Mouse (Mus musculus): Measurements from ENCODE around the gene Tfip11. TPM values are rescaled to one million over a fixed set of nuclear protein-coding genes. Genes with fewer than 3 reads are reported as not detected.
"Not testable (repeated sequence)": the region's sequence is repeated elsewhere in the genome, so short reads cannot be mapped to it uniquely, and the experiment has no call there.

Tfip11 gene
- polyA plus RNA-seq, 1 experiment = not detected

DNA sequence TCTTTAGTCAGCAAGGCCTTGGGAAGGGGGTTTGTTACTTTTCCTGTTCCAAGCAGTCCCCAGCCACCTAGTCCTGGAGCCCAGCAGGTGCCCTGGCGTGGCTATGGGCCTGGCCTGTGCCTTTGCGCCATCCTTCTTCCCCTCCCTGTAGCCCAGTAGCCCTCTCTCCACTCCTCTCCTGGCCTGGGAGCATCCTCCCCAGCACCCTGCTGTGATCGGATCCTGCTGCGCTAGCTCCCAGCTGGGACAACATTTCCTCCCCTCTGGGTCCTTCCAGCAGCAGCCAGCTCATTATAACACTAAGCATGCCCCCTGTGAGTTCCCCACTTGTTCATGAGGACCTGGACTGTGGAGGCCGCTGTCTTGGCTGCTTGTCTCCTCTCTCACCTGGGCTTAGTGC lies 20.3 kb upstream of the Tfip11 start:
- no peak overlapping the region for H3K4me3 ChIP-seq (ENCODE audit: insufficient read depth, low read depth, low read length)
- WGBS = 59% methylated on average over 5 of the region's 5 CpGs
- TF ChIP-seq CTCF (IDR thresholded peaks at IDR 0.05; ENCODE audit: insufficient read depth, low read depth, low read length) = no peak
- no peak for TF ChIP-seq POLR2A (IDR thresholded peaks at IDR 0.05; ENCODE audit: insufficient read depth, low read depth, low read length)
- peaks cover 6% of the 10 kb centered on the region; the same call in 1 of the 2 replicates for H3K4me1 ChIP-seq (ENCODE audit: control insufficient read depth, insufficient read depth, low read length)
- H3K27ac ChIP-seq (ENCODE audit: insufficient read depth, low read depth, low read length) = no peak overlapping the region

DNA sequence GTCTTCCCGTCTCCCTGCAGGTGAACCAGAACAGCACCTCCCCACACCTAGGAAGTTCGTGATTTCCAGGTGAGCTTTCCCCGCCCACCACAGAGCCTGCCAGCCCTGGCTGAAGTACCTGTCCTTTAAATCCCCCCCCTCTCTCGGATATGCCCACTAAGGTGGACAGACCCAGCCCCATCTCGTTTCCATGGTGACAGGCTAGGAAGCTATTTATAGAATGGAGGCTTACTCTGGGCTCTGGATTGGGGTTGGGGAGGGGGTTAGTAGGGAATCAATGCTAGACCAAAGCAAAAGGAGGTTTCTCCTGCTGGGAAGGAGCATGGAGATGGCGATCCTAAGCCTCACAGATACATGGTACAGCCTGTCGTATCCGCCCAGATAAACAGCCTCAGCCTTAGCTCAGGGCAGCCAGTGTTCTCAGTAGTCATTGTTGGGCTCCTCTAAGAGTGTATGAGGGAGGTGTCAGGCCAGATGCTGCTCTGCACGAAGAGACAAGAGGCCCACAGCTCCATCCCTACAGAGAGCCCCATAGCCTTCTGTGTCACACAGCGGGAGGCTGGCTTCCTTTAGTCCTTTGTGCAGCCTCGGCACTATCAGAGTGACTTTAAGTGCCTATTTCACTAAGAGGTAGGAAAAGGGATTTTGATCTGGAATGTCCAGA lies 12.8 kb upstream of the Tfip11 start:
- H3K4me1 ChIP-seq (ENCODE audit: control insufficient read depth, insufficient read depth, low read length) = 0 out of 2 replicates have a peak, but pooled peaks cover 4% of the 10 kb centered on the region
- no peak for TF ChIP-seq POLR2A (IDR thresholded peaks at IDR 0.05; ENCODE audit: insufficient read depth, low read depth, low read length)
- no peak for TF ChIP-seq CTCF (IDR thresholded peaks at IDR 0.05; ENCODE audit: insufficient read depth, low read depth, low read length)
- WGBS = 64% methylated on average over 11 of the region's 11 CpGs
- H3K4me3 ChIP-seq (ENCODE audit: insufficient read depth, low read depth, low read length) = no peak overlapping the region
- no peak overlapping the region for H3K27ac ChIP-seq (ENCODE audit: insufficient read depth, low read depth, low read length)

- Histone ChIP-seq H3K4me3 (ENCODE audit: insufficient read depth, low read depth, low read length) (no peak overlapping the region), H3K27ac (ENCODE audit: insufficient read depth, low read depth, low read length) (no peak overlapping the region), H3K4me1 (ENCODE audit: control insufficient read depth, insufficient read depth, low read length) (peaks cover 21% of the 10 kb centered on the region)
- WGBS = 76% methylated on average over 5 of the region's 5 CpGs
- TF ChIP-seq POLR2A (IDR thresholded peaks at IDR 0.05; ENCODE audit: insufficient read depth, low read depth, low read length) (no peak), CTCF (IDR thresholded peaks at IDR 0.05; ENCODE audit: insufficient read depth, low read depth, low read length) (no peak)
Observed at GRCm38 (mm10) chr5:112316468-112316867, 9.7 kb upstream of the Tfip11 start.

DNA sequence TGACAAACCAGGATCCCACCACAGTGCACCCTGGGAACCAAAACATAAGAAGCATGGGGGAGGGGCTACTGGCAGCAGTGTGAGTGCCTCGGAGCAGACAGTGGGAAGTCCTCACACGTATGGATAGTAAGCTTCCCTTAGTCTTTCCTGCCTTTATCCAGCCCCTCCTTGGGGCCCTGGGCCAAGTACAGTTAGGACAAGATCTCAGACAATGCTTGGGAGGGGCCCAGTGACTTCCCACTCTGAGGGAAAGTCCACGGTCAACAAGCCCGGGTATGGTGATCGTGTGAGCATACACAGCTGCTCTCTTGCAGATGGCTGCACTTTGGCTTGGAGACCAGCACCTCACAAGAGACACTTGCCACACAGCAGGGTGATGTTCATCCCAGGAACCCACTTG lies 8.8 kb upstream of the Tfip11 start:
- no peak overlapping the region for H3K27ac ChIP-seq (ENCODE audit: insufficient read depth, low read depth, low read length)
- H3K4me1 ChIP-seq (ENCODE audit: control insufficient read depth, insufficient read depth, low read length) = peaks cover 24% of the 10 kb centered on the region
- 53% methylated on average over 5 of the region's 5 CpGs for WGBS
- TF ChIP-seq POLR2A (IDR thresholded peaks at IDR 0.05; ENCODE audit: insufficient read depth, low read depth, low read length) (no peak), CTCF (IDR thresholded peaks at IDR 0.05; ENCODE audit: insufficient read depth, low read depth, low read length) (no peak)
- H3K4me3 ChIP-seq (ENCODE audit: insufficient read depth, low read depth, low read length) = no peak overlapping the region

- not testable (repeated sequence) for H3K27ac ChIP-seq (ENCODE audit: insufficient read depth, low read depth, low read length); H3K4me3 ChIP-seq (ENCODE audit: insufficient read depth, low read depth, low read length)
- H3K4me1 ChIP-seq (ENCODE audit: control insufficient read depth, insufficient read depth, low read length) = peaks cover 20% of the 10 kb centered on the region
- WGBS = 73% methylated on average over 2 of the region's 2 CpGs
Observed at GRCm38 (mm10) chr5:112319343-112319742, 6.8 kb upstream of the Tfip11 start.

DNA sequence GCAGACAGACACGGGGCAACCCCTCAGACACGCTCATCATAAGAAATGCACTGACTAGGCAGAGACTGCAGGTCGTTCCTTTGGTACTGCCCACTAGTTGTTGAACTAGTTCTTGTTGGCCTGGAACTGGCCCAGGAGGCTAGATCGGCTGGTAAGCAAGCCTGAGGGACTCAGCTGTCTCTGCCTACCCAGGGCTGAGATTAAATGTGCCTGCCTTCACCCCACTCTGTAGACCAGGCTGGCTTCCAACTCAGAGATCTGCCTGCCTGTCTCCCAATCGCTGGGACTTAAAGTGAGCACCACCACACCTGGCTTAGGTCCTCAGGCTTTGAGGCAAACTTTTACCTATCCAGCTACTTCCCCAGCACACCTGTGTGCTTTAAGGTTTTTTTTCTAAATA lies 5.8 kb upstream of the Tfip11 start:
- TF ChIP-seq CTCF (IDR thresholded peaks at IDR 0.05; ENCODE audit: insufficient read depth, low read depth, low read length) (no peak), POLR2A (IDR thresholded peaks at IDR 0.05; ENCODE audit: insufficient read depth, low read depth, low read length) (no peak)
- Histone ChIP-seq H3K4me1 (ENCODE audit: control insufficient read depth, insufficient read depth, low read length) (peaks cover 23% of the 10 kb centered on the region), H3K4me3 (ENCODE audit: insufficient read depth, low read depth, low read length) (no peak overlapping the region), H3K27ac (ENCODE audit: insufficient read depth, low read depth, low read length) (no peak overlapping the region)
- 72% methylated on average over 5 of the region's 5 CpGs for WGBS

DNA sequence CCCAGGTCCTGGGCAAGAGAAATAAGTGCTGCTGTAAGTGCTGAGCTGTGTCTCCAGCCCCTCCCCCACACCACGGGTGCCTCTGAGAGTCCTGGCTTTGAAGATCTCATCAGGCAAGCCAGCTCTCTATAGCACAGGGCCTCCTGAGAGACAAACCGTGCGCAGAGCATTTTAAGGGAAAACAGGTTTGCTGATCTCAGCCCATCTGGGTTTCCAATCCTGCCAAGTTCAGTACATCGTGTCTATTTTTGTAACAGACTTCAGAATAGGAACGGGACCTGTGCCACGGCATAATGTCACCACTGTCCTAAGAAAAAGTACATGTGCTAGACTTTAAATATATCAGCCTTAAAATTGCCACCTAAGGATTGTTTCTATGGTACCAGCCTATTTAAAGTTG lies 5.2 kb upstream of the Tfip11 start:
- H3K27ac ChIP-seq (ENCODE audit: insufficient read depth, low read depth, low read length) = 0 out of 2 replicates have a peak overlapping the region, but pooled peaks have one; percentile 38
- 36% methylated on average over 6 of the region's 6 CpGs for WGBS
- TF ChIP-seq POLR2A (IDR thresholded peaks at IDR 0.05; ENCODE audit: insufficient read depth, low read depth, low read length) = no peak
- no peak for TF ChIP-seq CTCF (IDR thresholded peaks at IDR 0.05; ENCODE audit: insufficient read depth, low read depth, low read length)

GRCm38 (mm10) chr5:112321376-112321775 lies 4.8 kb upstream of the Tfip11 start:
- peak overlapping the region; percentile 63 for H3K27ac ChIP-seq (ENCODE audit: insufficient read depth, low read depth, low read length)
- TF ChIP-seq POLR2A (IDR thresholded peaks at IDR 0.05; ENCODE audit: insufficient read depth, low read depth, low read length) (no peak), CTCF (IDR thresholded peaks at IDR 0.05; ENCODE audit: insufficient read depth, low read depth, low read length) (no peak)
- no peak overlapping the region for H3K4me3 ChIP-seq (ENCODE audit: insufficient read depth, low read depth, low read length)
- WGBS = 60% methylated on average over 4 of the region's 4 CpGs
- peaks cover 27% of the 10 kb centered on the region for H3K4me1 ChIP-seq (ENCODE audit: control insufficient read depth, insufficient read depth, low read length)

More for the DNA sequence above, 5.2 kb upstream of the Tfip11 start:
- Histone ChIP-seq H3K4me3 (ENCODE audit: insufficient read depth, low read depth, low read length) (no peak overlapping the region), H3K4me1 (ENCODE audit: control insufficient read depth, insufficient read depth, low read length) (peaks cover 27% of the 10 kb centered on the region)

DNA sequence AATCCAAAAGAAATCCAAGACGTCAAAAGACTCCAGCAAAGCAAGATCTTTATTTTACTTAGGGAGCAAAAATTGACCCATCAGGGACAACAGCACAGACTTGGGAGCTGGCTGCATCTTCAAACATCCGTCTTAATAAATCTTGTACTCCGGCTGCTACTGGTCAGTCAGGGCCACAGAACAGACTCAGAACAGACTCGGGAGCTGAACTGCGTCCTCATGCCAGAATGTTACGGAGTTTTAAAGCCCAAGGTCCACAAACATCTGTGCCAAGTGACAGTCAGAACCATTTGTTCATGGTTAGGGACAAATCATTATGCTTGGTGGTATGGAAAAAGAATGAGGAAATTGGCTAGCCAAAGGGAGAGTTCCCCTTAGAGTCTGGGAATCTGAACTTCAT lies 2.9 kb upstream of the Tfip11 start:
- TF ChIP-seq POLR2A (IDR thresholded peaks at IDR 0.05; ENCODE audit: insufficient read depth, low read depth, low read length) = no peak
- no peak for TF ChIP-seq CTCF (IDR thresholded peaks at IDR 0.05; ENCODE audit: insufficient read depth, low read depth, low read length)
- no peak overlapping the region for H3K27ac ChIP-seq (ENCODE audit: insufficient read depth, low read depth, low read length)
- WGBS = 89% methylated on average over 6 of the region's 6 CpGs
- peaks cover 37% of the 10 kb centered on the region for H3K4me1 ChIP-seq (ENCODE audit: control insufficient read depth, insufficient read depth, low read length)
- H3K4me3 ChIP-seq (ENCODE audit: insufficient read depth, low read depth, low read length) = no peak overlapping the region
